Mouse (Mus musculus): ENCODE data around the gene Hmg20a. TPM values are rescaled to one million over a fixed set of nuclear protein-coding genes. Genes with fewer than 3 reads are reported as not detected.

Gene Hmg20a
- total RNA-seq, 1 experiment from 2014 or later: 47.5 TPM

DNA sequence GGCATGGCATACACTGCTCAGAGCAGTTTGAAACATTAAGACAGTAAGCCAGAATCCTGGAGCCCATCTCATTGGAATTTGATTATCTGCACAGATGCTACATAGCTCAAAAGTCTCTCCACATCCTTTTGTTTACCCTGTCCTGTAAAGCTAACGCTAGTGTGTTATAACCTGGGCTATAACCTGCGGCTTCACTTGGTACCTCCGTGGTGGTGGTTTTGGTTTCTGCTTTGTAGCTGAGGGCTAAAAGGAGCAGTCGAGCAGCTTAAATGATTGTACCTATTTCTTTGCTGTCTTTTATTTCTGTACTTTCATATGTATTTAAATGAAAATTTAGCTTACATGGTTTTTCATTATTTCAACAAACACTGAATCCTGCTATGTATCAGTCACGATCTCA is 3.6 kb downstream of the Hmg20a start:
- no peak for ATAC-seq (replicated peaks in 1 of 2; ENCODE audit: insufficient read depth in 1 of 2, low FRiP score in 2 of 2, low TSS enrichment in 1 of 2, low read depth in 1 of 2, poor library complexity in 2 of 2, severe bottlenecking in 2 of 2)

DNA sequence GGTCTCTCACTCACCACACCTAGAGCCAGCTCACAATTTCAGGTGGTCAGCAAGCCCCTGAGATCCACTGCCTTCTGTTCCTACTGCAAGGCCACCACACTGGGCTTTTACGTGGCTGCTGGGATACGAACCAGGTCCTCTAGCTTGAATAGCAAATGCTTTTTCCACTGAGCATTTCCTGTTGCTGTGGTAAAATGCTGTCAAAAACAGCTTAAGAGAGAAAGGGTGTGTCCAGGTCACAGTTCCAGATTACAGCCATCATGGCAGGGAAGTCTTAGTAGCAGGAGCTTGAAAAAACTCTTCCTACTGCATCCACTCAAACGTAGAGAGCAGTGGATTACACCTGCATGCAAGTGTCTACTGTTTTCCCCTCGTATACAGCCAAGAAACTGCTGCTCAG is 6.5 kb downstream of the Hmg20a start:
- no peak for ATAC-seq (replicated peaks in 1 of 2; ENCODE audit: insufficient read depth in 1 of 2, low FRiP score in 2 of 2, low TSS enrichment in 1 of 2, low read depth in 1 of 2, poor library complexity in 2 of 2, severe bottlenecking in 2 of 2)

DNA sequence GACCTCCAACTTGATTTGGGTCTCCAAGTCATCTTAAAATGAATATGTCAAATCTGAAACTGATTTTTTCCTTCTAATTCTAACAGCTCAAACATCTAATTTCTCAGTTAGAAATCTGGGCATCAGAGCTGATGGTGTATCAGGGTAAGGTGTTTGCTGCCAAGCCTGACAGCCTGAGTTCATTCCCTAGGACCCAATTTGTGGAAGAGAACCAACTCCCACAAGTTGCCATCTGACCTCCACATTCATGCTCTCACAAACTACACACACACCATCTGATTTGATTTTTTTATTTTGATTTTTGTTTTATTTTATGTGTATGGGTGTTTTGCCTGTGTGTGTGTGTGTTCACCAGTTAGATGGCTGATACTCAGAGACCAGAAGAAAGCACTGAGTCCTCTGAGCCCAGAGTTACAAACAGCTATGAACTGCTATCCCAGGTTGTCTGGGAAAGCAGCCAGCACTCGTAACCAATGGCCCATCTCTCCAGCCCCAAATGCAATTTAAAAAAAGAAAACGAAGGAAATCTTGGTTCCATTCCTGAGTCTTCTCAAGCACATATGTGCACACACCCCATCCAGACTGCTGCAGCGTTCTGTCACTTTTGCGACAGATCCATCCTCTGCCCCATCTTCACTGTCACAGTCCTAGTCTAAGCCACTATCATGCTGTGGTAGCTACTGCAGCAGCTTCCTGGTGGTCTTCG is 17.6 kb downstream of the Hmg20a start:
- ATAC-seq (replicated peaks in 1 of 2; ENCODE audit: insufficient read depth in 1 of 2, low FRiP score in 2 of 2, low TSS enrichment in 1 of 2, low read depth in 1 of 2, poor library complexity in 2 of 2, severe bottlenecking in 2 of 2): no peak

DNA sequence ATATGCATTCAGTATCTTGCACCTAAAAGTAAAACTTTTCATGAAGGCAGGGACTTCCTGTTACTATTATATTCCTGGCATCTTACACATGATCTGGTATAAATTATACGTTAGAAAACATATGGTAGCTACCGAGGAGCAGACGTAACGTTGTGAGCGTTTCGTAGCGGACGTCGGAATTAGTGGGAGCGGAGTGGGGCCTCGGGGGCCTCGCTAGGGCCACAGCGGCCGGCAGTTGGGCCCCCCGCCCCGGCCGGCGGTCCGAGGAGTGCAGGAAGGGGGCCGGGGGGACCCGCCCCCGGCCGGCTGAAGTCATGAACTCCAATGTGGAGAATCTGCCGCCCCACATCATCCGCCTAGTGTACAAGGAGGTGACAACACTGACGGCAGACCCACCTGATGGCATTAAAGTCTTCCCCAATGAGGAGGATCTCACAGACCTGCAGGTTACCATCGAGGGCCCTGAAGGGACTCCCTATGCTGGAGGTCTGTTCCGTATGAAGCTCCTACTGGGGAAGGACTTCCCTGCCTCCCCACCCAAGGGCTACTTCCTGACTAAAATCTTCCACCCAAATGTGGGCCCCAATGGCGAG is 19.0 kb downstream of the Hmg20a start:
- peak in 1 of 2 experiments; percentile 75; a peak in 3 of 4 replicates for ATAC-seq (replicated peaks in 1 of 2; ENCODE audit: insufficient read depth in 1 of 2, low FRiP score in 2 of 2, low TSS enrichment in 1 of 2, low read depth in 1 of 2, poor library complexity in 2 of 2, severe bottlenecking in 2 of 2)

DNA sequence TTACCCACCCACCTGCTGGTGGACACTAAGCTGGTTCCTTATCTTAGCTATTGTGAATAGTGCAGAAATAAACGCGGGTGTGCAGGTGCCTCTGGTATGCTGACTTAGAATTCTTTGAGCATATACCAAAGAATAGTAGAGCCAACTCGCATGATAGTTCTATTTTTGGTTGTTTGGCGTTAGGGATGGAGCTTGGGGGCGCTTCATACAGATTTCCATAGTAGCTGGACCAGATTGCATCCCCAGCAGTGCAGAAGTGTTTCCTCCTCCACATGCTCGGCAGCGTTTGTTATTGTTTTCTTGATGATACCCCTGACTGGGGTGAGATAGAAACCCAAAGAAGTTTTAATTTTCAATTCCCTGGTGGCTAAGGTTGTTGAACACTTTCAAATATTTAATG is 21.3 kb downstream of the Hmg20a start:
- no peak for ATAC-seq (replicated peaks in 1 of 2; ENCODE audit: insufficient read depth in 1 of 2, low FRiP score in 2 of 2, low TSS enrichment in 1 of 2, low read depth in 1 of 2, poor library complexity in 2 of 2, severe bottlenecking in 2 of 2)

DNA sequence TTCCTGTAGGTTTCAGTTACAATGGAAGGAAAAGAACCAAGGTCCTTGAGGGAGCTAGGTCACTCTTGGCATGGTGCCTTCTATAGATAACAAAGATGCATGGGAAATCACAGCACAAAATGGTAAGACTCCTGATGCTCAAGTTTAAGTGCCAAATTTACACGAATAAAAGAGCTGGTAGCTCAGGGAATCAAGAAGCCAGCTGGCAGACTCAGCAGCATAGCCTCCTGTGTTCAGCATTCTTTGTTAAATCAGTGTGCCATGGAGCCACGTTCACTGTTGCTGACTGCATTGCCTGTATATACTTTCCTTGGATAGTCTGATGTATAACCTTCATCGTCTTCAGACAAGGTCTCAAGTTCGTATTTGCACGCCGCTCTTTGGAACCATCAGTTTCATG is 33.2 kb downstream of the Hmg20a start:
- ATAC-seq (replicated peaks in 1 of 2; ENCODE audit: insufficient read depth in 1 of 2, low FRiP score in 2 of 2, low TSS enrichment in 1 of 2, low read depth in 1 of 2, poor library complexity in 2 of 2, severe bottlenecking in 2 of 2): no peak

DNA sequence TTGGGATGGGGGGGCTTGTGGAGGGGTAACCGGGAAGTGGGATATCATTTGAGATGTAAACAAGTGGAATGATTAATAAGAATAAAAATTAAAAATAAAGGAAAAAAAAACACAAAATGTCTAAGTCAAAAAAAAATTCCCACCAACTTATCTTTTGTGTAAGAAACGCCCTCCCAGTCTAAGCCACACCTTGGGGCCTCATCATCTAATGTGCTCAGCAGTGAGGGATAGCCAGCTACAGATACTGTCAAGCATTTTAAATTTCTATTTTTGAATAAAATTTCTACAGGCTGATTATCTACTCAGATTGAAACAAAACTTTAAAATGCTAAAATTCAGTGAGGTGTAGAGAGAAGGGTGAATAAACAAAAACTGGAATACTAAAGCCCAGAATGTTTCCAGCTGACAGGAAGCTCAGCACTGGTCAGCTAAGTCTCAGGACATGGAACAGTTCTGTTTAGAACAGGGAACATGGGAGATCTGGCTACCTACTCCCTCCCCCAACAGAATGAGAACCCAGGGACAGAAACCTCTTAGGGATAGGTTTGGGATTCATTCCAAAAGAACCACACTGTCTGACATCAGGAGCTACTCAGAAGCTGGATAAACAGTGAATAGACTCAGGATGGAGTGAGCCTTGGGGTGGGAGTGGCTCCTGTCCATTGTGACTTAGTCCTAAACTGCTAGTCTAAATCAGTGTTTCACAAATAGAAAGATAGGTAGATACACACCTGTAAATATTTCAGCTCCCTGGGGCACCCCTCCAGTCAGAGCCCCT is 34.8 kb downstream of the Hmg20a start:
- ATAC-seq (replicated peaks in 1 of 2; ENCODE audit: insufficient read depth in 1 of 2, low FRiP score in 2 of 2, low TSS enrichment in 1 of 2, low read depth in 1 of 2, poor library complexity in 2 of 2, severe bottlenecking in 2 of 2): no peak

DNA sequence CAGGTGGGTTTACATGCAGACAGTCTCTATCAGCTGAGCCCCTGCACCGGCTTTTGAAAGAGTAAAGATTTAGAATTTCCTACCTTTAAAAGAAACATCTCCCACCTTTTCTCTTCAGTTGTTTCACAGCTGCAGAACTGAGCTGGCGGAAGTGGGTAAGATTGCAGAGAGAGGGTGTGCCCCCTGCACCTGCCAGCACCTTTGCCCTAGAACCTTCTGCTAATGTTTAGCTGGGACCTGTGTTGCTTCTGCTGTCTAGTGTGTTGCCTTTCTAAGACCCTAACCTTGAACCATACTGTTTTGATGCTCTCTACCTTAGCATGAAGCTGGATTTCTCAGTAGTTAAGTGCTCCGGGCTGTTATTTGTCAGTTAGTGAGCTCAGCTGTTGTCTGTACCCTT is 38.0 kb downstream of the Hmg20a start:
- no peak for ATAC-seq (replicated peaks in 1 of 2; ENCODE audit: insufficient read depth in 1 of 2, low FRiP score in 2 of 2, low TSS enrichment in 1 of 2, low read depth in 1 of 2, poor library complexity in 2 of 2, severe bottlenecking in 2 of 2)

DNA sequence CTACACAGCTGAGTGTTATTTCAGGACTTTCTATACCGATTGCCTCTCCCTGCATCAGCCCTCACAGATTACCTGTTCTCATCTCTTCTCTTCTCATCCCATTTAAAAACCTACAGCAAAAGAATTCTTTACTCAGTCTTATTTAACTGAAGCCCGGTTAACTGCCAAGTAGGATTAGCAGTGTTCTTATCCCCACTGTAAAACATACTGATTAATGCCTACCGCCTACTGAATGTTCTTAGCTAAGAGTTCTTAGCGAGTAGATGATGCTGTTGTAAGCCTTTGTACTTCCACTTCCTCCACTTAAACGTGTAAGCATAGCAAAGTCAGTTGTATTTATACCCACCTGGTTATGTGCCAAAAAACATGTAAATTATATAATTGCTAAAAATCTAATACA is 42.6 kb downstream of the Hmg20a start:
- no peak for ATAC-seq (replicated peaks in 1 of 2; ENCODE audit: insufficient read depth in 1 of 2, low FRiP score in 2 of 2, low TSS enrichment in 1 of 2, low read depth in 1 of 2, poor library complexity in 2 of 2, severe bottlenecking in 2 of 2)

DNA sequence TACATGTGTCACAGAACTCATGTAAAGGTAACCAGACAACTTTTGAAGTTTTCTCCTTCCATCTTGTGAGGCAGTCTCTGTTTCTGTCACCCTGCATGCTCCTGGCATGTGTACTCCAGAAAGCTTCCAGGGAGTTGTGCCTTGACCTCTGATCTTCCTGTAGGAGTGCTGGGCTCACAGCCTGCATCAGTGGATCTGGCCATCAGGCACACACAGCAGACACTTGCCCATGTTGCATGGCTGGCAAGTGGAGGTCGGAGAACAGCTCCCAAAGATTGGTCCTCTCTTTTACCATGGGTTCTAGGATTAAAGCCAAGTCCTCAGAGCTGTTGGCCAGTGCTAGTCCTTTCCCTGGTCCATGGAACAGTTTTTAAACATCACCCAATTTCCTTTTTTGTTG is 44.2 kb downstream of the Hmg20a start:
- ATAC-seq (replicated peaks in 1 of 2; ENCODE audit: insufficient read depth in 1 of 2, low FRiP score in 2 of 2, low TSS enrichment in 1 of 2, low read depth in 1 of 2, poor library complexity in 2 of 2, severe bottlenecking in 2 of 2): no peak

DNA sequence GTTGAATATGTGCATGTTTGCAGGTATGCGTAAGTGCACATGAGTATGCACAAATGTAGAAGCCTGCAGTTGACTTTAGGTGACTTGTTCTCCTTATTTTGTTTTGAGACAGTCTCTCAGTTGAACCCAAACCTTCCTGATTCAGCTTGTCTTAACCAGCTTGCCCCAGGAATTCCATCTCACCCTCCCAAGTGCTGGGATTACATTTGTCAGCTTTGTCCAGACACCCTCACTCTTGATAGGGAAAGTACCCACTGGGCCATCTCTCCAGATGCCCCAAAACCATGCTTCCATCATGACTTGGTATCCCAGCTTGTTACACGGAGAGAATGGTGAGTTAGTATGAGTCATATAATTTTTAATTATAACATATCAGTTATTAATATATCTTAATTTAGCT is 44.6 kb downstream of the Hmg20a start:
- ATAC-seq (replicated peaks in 1 of 2; ENCODE audit: insufficient read depth in 1 of 2, low FRiP score in 2 of 2, low TSS enrichment in 1 of 2, low read depth in 1 of 2, poor library complexity in 2 of 2, severe bottlenecking in 2 of 2): no peak

DNA sequence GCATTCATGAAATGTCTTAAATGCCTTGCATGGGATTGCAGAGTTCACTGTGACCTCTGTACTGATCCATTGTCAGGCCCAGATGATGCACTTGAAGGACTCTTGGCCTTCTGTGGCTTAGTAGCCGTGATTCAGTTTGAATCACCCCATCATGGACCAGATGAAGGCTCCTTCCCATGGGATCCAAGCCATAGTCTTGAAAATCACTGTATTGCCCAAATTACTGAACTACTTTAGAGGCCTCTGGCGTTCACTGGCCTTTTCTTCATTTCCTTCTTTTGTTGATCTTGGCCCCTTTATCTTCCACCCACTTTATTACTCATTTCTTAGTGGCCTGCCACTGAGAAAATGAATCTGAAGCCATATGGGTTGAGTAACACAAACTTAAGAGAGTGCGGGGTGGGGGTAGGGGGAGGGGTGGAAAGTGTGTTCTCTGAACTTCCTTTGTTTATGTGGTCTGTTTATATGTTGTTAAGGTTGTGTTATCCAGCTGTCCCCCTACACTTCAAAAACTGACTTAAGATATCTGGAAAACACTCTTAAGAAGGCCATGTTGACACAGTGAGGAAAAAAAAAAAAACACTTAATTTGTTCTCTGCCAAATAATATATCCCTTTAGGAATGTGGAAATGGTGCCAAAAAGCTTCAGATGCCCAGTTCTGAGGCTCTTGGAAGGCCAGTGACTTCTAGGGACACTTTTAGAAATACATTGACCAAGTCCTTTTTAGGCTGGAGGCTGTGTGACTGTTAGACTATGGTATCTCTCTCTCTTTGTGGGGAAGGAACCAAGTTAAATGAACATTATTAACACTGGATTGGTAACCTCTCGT is 45.5 kb downstream of the Hmg20a start:
- ATAC-seq (replicated peaks in 1 of 2; ENCODE audit: insufficient read depth in 1 of 2, low FRiP score in 2 of 2, low TSS enrichment in 1 of 2, low read depth in 1 of 2, poor library complexity in 2 of 2, severe bottlenecking in 2 of 2): no peak

DNA sequence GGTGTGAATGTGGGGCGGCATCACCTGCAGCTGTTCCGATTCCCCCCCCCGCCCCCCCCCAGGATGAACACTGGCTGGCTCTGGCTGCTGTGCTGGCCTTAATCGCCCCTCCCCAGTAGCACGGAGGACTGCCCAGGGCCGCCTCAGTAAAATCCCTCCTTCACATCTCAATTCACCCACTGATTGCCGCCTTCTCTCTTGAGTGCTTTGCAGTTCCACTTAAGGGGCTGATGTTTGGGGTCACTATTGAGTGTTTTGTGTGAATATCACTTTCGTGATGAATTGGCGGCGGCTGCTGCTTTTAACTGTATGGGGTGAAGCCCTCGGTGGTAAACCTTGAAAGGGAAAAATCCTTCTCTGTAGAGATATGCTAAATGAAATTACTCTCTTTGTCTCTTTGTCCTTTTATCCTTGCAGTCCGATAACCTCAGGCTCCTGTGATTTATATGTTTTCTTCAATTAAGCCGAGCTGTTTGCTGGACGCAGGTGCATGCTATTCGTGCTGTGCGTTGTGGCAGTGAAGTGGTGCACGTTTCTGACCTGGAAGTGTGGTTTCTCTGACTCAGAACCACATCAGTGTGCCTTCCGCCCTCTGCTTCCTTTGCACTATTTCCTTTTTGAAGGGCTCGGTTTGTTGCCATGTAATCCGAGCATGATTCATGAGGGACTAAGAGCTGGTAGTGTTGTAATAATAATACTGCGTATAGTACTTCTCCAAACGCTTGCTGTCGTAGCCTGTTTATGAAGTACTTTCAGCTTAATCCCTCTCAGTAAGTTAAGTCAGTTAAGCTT is 46.6 kb downstream of the Hmg20a start:
- peak; percentile 92 to 99 for ATAC-seq (replicated peaks in 1 of 2; ENCODE audit: insufficient read depth in 1 of 2, low FRiP score in 2 of 2, low TSS enrichment in 1 of 2, low read depth in 1 of 2, poor library complexity in 2 of 2, severe bottlenecking in 2 of 2)

DNA sequence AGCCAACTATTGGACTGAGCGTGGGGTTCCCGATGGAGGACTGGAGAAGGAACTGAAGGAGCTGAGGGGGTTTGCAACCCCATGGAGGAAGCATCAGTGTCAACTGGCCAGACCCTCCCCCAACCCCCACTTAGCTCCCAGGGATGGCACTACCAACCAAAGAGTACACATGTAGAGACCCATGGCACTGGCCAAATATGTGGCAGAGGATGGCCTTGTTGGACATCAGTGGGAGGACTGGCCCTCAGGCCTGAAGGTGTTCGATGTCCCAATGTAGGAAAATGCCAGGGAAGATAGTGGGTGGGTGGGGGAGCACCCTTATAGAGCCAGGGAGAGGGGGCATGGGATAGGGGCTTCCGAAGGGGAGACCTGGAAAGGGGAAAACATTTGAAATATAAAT is 47.8 kb downstream of the Hmg20a start:
- no peak for ATAC-seq (replicated peaks in 1 of 2; ENCODE audit: insufficient read depth in 1 of 2, low FRiP score in 2 of 2, low TSS enrichment in 1 of 2, low read depth in 1 of 2, poor library complexity in 2 of 2, severe bottlenecking in 2 of 2)

DNA sequence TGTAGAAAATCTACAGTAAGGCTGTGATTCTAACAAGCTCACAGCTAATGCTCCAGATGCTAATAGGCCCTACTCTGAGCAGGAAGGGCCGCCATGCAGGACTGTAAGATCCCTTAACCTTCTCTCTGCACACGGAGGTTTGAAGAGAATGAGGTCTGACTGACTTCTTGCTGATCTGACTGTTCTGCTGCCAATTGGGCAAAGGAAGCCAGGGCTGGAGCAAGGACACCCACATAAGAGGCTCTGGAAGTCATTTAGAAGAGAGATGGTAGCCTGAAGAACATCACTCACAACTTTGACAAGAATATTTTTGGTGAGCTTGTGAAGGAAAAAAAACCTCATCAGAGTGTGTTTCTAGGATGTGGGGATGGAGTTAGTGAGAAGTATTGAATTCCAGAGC is 51.2 kb downstream of the Hmg20a start:
- ATAC-seq (replicated peaks in 1 of 2; ENCODE audit: insufficient read depth in 1 of 2, low FRiP score in 2 of 2, low TSS enrichment in 1 of 2, low read depth in 1 of 2, poor library complexity in 2 of 2, severe bottlenecking in 2 of 2): no peak

DNA sequence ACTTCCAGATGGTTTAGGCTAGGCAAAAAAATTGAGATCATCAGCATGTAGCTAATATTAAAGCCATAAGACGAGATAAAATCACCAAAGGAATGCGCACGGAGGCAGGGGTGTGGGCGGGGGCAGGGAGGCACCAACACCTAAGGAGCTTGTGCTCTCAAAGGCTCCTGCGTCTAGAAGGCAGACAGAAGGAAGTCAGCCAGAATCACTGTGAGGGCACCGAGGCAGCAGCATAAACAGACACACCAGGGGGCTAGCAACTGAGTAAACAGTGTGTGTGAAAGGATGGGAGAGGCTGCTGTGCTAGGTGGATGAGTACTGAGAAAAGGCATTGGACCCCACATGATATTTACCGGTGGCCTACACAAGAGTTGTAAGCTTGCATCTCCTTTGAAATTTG is 51.9 kb downstream of the Hmg20a start:
- no peak for ATAC-seq (replicated peaks in 1 of 2; ENCODE audit: insufficient read depth in 1 of 2, low FRiP score in 2 of 2, low TSS enrichment in 1 of 2, low read depth in 1 of 2, poor library complexity in 2 of 2, severe bottlenecking in 2 of 2)

DNA sequence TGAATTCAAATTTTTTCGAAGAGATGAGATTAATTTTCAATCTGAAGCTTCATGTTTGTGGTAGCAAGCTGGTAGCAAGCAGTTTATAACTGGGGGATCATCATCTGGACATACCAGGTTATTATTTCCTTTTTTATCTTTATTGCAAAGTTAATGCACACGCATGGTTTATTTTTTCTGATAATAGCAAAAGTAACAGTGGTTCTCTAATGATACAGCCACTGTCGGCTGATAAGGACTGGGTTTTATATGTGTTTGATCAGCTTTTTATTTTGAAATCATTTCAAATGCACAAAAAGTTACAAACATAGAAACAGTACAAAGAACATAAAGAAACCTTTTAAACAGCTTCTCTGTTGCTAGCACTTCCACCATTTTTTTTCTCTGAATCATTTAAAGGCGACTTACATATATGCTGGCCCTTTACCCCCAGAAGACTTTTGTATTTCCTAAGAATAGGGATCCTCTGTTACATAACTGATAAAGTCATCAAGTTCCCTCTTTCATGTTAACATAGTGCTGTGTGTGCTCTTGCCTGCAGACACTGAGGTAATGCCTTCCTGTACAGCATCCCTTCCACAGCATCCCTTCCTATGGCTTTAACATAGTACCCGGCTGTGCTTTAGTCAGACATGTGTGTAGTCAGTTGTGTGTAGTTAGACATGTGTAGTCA is 60.7 kb downstream of the Hmg20a start:
- ATAC-seq (replicated peaks in 1 of 2; ENCODE audit: insufficient read depth in 1 of 2, low FRiP score in 2 of 2, low TSS enrichment in 1 of 2, low read depth in 1 of 2, poor library complexity in 2 of 2, severe bottlenecking in 2 of 2): no peak

Data from hematopoietic stem cell, adult 5-6 weeks (primary cell).